Mouse (Mus musculus) cerebellum, postnatal 14 days (tissue): Measurements from ENCODE around the gene Naxe.

Experiments
- DNase-seq, 2 experiments: peaks; one replicate each; pipeline ENCODE4 v3.0.0; 2021; ENCODE audit warnings: mixed read lengths in 2 of 2

Gene Naxe

GRCm38 (mm10) chr3:88057902-88058696 is at the start of gene Naxe:
Naxe (minus strand) TSS chr3:88058495.
- DNase-seq = peak; percentile 88 to 90

GRCm38 (mm10) chr3:88106126-88106525 is 47.8 kb upstream of the Naxe start:
- no peak for DNase-seq

DNA sequence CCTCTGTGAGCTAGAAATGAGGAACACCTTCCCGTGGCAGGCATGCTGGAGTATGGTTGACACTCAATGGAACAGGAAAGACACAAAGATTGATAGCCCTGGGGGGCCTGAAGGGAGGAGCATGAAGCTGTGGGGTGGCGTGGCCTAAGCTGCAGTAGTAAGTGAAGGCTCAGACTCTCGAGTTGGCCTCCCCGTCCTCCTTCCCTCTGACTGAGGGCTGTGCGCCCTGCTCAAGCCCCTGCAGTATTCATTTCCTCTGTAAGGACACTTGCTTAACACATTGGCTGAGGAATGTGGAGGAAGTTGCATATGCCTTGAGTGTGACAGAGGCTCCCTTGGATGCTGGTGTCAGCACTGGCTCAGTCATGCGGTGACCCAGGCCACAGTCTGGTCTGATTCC is 44.3 kb upstream of the Naxe start:
- DNase-seq = no peak

GRCm38 (mm10) chr3:88102196-88102595 is 43.9 kb upstream of the Naxe start:
- no peak for DNase-seq

DNA sequence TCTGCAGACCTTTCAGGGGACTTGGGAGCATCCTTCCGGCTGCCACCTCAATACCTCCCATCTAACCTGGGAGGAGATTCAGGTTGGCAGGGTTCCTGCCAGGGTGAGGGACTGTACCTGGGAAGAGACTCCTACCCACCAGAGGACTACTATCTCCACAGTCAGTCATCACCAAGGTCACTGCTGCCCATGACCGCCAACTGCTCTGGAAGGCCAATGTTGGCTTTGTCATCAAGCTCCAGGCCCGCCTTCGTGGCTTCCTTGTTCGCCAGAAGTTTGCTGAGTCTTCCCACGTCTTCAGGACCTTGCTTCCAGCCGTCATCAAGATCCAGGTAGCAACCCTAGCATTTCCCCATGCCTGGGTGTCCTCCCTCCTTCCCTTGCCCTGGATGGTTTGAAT is 43.4 kb upstream of the Naxe start:
- DNase-seq = no peak

DNA sequence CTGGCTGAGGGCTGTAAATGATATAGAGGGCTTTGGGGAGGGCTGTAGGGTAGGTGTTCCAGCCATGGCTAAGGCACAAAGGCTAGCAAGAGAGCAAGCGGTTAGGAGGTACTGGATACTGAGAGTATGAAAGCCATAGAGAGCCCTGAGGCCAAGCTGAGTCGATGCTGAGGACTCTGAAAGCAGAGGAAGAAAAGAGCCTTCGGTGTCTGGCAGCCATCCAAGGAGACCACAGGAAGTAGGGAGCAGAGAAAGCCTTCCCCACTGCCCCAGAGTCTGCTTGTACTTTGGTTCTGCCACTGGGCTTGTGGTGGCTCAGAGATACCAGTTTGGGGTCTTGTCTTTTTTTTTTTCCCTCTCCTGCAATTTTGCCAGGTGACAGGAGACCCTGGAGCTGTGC is 42.0 kb upstream of the Naxe start:
- DNase-seq = peak in 1 of 2 experiments; percentile 56

- DNase-seq = no peak
Observed at GRCm38 (mm10) chr3:88097666-88098065, 39.4 kb upstream of the Naxe start.

- DNase-seq = no peak
Observed at GRCm38 (mm10) chr3:88094126-88094525, 35.8 kb upstream of the Naxe start.

DNA sequence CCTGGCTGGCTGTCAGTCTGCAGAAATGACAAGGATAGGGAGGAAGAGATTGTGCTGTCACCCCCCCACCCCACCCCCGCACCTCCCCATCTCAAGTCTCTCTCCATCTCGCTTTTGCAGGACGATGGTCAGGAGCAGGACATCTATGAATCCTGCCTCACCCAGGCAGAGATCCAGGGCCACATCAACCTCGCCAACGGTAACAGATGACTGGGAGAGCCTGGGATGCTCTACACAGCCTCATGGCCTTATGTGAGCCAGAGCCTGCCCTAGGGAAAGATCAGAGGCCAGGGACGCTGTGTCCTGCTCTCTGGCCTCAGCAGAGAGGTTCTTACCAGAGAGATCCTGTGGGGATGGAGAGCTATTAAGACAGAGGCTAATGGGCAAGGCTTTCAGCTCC is 32.3 kb upstream of the Naxe start:
- peak in 1 of 2 experiments; percentile 21 for DNase-seq

DNA sequence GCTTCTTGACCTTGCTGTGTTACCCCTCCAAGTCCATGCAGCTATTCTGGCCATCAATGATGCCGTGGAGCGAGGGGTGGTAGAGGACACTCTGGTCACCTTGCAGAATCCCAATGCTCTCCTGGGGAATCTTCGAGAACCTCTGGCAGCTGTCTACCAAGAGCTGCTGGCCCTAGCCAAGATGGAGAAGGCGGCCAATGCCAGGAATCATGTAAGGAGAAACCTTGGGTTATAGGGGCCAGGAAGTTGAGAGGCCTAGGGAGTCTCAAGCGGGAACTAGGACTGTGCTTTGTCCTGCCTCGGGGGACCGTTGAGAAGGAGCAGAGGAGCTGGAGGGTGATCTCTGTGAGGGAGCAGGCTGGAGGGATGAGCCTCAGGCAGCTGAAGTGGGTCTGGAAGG is 31.8 kb upstream of the Naxe start:
- DNase-seq = no peak

- DNase-seq = peak; percentile 57
Observed at GRCm38 (mm10) chr3:88087688-88088087, 29.4 kb upstream of the Naxe start.

- DNase-seq = no peak
Observed at GRCm38 (mm10) chr3:88085459-88085858, 27.2 kb upstream of the Naxe start.

GRCm38 (mm10) chr3:88084001-88084400 is 25.7 kb upstream of the Naxe start:
- DNase-seq = no peak

DNA sequence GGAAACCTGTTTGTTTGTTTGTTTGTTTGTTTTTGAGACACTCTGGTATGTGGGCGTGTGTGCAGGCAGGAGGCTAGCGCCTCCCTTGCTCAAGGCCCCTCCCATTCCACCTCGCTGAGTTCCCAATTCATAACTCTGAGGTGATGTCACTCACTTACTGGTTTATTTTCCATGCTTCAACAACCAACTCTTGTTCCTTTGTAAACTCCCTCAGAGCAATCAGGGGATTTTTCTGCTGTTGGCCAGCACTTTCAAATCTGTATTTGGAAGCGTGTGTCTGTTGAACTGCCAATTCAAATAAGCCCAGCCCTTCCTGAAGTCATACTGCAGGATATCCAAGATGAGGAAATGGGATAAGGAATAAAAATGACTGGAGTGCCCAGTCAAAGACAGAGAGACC is 24.4 kb upstream of the Naxe start:
- no peak for DNase-seq

DNA sequence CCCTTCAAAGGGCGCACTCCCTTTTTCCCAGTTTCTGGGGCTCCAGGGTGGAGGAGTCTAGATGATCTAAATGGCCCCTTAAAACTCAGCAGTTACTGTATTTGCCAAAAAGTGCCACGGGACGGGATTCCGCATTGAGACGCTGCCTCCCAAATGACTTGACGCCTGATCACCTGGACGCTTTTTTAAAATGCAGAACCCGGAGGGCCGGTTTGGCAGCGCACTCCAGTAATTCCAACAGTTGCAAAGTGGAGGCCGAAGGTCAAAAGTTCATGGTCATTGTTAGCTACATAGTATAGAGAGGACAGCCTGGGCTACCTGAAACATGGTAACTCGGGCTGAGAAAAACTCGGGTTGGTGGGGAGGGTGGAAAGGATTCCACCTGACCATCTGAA is 23.9 kb upstream of the Naxe start:
- DNase-seq = no peak

- DNase-seq = peak; percentile 92 to 95
Observed at GRCm38 (mm10) chr3:88081345-88082223, 23.3 kb upstream of the Naxe start, which contains the start of gene Iqgap3. Iqgap3 (plus strand) TSS chr3:88081971.

DNA sequence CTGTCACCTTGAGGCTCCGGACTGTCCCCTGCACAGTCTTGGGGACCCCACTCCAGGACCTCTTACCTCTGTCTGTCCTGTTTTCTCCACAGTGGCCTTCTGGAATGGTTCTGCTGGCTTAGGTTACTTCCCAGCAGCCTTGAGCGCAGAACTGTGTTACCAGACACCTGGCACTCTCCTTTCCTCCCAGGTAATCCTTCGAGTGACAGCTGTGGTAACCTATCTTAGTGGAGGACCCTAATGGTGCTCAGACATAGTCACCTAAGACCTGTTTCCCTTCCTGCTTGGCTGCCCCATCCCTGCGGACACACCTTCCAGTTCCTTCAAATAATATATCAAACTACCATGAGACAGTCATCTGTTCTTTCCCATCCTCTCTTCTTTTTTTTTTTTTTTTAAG is 19.9 kb upstream of the Naxe start, which contains the start of gene Ttc24:
Gene Ttc24 (minus strand): TSS at position 101 of the 400 bp plus-strand sequence.
- DNase-seq = no peak

DNA sequence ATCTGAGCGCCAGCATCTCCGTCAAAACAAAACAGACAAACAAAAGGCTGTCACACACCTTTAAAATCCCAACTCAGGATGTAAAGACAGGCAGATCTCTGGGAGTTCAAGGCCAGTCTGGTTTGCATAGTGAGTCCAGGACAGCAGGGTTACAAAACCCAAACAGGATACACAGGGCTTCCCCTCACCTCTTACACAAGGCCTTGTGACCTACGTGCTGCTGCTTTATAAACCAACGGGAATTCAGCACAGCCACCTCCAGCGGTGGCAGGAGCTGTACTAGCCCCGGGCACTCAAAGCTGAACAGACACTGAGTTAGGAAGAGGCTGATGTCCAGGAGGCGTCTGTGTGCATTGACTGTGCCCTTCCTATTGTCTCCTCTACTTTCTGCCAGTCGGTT is 19.1 kb upstream of the Naxe start:
- no peak for DNase-seq

- peak; percentile 32 to 59 for DNase-seq
Observed at GRCm38 (mm10) chr3:88074766-88075165, 16.5 kb upstream of the Naxe start.

DNA sequence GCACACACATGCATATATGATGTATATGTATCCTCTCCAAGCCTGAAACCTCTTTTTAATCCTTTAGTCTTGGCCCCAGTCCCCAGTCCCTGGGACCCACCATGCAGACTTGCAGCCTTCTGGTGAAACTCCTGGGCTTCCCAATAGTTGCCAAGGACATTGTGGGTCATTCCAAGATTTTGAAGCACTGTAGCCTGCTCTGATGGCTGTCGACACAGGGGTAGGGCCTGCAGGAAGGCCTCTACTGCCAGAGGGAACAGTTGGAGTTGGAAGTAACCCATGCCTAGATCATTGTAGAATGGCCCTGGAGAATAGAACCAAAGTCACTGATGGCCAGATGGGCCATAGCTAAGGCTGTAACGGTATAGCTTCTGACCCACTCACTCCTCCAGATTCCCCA is 16.1 kb upstream of the Naxe start:
- DNase-seq = peak; percentile 39 to 65

DNA sequence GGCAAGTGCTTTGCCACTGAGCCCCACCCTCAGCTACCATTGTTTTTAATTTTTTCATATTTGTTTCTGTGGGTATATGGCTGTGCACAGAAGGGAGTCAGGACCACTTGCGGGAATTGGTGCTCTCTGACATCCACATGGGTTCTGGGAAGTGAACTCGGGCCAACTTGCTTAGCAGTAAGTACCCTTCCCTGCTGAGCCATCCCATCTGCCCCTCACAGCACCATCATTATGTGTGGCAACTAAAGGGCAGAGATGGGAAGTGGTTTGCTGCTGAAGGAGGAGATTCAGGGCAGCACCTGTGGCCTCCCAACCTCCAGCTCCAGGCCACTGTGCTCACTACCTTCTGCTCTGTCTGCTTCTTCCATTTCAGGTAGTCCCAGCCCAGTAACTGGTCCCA is 15.3 kb upstream of the Naxe start:
- peak; percentile 39 to 58 for DNase-seq

GRCm38 (mm10) chr3:88071783-88072182 is 13.5 kb upstream of the Naxe start:
- DNase-seq = peak; percentile 96

GRCm38 (mm10) chr3:88068386-88068785 is 10.1 kb upstream of the Naxe start:
- DNase-seq = no peak

DNA sequence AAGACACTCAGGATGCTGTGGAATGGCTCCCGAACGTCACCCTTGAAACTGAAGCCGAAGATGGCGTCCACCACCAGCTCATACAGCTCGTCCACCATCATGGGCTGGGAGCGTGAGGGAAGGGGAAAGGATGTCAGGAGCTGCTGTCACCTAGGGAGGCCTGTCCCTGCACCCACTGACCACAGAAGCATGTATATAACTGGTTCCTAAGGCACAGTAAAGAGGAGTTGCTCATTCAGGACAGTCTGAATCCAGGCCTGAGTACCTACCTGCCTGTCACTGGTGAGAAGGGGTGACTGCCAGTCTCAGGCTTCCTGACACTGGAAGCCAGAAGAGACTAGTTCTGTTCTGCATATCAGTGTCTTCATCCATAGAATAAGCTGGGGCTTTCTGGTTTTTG is 1.3 kb downstream of the Naxe start:
- DNase-seq = no peak
